Mouse (Mus musculus) urinary bladder, adult 2 months (tissue): ENCODE measurements around the gene Steap2. TPM values are rescaled to one million over a fixed set of nuclear protein-coding genes. Genes with fewer than 3 reads are reported as not detected.

Source experiments
- DNase-seq: peaks from one replicate; pipeline ENCODE4 v3.0.0; 2022; ENCODE audit warnings: low spot score
- polyA plus RNA-seq: library from polyadenylated mRNA; depleted of rRNA; stranded (reverse); fragments of >200 nt; gene quantifications from 2 replicates; pipeline ENCODE4 v1.2.3, GENCODE M21; 2012; rRNA removed

Gene Steap2
- polyA plus RNA-seq, 1 experiment: 9.6 TPM

DNA sequence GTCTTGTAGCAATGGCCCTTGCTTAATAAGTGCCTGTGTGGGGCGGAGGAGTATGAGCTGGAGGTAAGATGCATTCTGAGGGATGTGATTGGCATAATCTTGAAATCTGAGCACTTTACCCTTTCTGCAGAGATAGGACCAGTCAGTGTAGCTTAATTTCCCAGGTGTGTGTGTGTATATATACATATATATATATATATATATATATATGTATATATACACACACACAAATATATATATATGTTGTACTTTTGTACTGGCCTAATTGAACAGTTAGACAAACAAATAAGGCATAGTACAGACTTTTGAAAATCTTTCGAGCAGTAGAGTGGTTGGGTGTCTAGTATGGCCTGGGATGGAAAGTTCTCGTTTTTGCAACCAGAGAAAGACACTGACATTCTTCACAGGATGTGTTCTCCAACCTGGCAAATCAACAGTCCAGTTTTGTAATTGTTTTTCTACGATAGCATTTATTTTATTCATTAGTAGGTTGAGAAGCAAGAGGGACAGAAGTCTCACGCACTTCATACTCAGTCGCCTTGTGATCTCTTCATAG lies 29.9 kb downstream of the Steap2 start:
- no peak for DNase-seq

DNA sequence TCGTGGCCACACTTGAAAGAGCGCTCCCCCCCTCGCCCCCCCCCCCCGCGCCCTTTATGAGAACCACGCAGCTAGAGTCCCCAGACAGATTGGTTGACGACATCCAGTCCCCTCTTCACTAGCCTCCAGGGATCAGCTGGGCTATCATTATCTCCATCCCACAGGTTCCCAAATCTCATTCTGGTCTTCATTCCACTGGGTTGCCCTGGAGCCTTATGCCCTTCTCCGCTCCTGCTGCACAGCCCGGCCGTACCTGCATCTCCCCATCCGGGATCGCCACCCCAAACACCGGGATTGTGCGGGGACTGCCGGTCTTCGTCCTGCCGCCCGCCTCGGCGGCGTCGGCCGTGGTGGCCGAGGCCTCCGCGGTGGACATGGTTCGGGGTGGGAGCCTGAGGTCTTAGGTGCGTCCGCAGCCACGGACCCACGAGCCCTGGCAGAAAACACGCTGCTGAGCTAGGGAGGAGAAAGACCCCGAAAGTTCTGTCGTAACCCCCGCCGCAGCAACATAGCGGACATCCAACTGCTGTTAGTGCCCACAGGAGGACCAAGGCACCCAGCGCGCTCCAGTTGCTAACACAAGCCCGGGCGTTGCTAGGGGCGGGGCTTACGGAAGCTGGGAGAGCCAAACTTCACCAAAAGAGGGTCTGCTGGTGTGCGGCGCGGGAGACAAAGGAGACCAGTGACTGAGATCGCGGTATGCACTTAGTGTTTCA lies 30.6 kb downstream of the Steap2 start, which contains the start of gene Cfap69:
Gene Cfap69 (minus strand): TSS at position 585 of the 716 bp plus-strand sequence.
- peak; percentile 43 for DNase-seq

DNA sequence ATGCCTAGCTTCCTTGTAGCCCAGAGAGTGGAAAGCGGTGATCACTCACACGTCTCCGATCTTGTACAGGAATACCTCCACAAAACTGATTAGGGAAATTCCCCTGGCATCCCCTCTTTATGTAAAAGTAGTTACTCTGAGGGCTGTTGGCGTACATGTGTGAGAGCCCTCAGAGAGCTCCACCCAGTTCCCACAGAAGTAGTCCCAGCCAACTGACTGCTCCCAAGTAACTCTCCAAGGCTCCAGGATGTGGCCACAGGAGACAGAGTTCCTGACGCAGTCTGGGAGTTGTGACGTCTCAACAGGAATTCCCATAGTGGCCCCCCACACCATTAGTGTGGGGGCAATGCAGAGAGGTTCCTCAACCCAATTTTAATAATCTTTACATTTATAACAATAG lies 31.3 kb downstream of the Steap2 start:
- no peak for DNase-seq

DNA sequence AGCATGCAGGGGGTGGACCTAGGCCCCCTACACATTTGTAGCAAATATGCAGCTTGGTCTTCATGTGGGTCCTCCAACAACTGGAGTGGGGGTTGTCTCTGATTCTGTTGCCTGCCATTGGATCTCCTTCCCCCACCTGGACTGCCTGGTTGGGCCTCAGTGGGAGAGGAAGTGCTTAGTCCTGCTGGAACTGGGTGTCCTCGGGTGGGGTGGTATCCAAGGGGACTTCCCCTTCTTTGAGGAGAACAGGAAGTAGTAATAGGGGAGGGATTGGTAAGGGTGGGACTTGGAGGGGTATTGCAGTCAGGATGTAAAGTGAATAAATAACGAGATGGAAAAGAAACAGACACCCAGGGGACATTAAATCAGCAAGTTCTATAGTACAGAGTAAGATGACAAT lies 35.7 kb downstream of the Steap2 start:
- no peak for DNase-seq

DNA sequence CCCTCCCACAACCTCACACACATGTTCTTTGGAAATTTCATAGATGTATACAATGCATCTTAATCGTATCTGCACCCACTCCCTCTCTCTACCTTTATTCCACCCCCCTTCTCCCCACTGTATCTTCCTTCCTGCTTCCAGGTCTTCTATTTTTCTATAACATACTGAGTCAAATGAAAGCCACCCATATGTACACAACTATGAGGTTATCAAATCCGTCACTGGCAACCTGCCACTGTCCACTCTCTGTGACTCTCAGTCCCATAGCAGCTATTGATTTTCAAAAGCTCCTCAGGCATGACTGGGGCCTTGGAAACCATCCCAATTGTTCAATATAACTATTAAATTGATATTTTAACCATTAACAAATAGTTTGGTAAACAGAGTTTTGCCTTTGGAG lies 36.4 kb downstream of the Steap2 start:
- DNase-seq: no peak

DNA sequence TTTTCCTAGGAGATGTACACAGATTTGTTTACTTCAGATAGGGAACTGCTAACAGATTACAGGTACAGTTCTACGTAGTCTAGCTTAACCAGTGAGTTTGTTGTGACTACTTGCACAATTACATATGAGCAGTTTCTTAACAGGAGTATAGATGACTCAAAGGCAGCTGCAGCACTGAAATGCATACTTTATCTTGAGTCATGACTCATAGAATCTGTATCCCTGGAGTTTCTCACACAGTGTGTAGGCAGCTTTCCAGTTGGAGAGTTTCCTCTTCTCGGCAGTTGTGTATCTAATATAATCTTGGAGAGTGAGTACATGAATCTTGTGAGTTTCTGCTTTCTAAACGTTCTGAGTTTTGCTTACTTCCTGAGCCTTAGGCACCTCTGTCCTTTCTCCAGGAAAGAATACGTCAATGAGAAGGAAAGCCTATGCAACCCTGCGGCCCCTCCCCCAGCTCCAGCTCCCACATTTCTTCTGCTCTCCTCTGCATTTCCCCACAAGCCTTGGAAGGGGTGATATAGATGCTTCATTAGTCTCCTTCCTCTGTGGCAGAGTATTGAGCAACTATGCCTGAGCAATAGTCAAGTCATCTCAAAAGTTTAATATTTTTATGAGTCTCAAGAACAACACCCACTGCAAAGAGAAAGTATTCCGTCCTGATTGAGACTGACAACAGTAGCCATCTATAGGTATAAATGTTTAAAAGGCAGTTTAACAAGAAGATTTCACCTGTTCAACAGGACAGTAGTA lies 45.4 kb downstream of the Steap2 start:
- DNase-seq: no peak

DNA sequence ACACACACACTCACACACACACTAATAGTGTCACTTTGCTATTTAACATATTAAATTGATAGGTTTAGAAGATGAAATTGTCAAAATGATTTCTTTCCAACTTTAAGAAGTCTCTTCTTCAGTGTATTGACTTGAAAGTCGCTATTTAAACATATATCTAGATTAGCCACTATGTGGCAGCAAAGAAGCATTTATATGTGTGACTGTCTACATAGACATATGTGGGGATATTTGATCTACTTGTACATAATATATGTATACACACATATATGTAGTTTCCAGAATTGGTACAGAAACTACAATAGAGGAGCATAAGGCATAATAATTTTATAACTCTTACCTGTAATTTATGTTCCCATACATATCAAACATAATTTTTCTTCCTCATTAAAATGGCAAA lies 48.2 kb downstream of the Steap2 start:
- no peak for DNase-seq

DNA sequence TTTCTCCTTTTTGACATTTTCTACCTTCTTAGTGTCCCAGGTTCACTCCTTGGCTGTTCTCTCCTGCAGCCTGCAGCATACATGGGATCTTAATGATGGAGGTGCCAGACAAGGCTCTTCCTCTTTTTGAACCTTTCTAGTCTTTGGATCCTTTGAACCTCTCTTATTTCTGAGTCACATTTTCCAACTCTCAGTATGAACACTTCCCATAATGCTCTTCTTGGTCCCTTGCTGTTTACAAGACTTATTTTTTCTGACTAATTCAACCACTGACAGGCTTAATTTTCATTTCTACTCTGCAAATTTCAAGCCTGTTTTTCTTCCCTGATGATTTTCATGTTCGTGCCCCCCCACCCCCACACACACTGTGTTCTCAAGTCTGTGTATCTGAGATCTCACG lies 55.9 kb downstream of the Steap2 start:
- no peak for DNase-seq

DNA sequence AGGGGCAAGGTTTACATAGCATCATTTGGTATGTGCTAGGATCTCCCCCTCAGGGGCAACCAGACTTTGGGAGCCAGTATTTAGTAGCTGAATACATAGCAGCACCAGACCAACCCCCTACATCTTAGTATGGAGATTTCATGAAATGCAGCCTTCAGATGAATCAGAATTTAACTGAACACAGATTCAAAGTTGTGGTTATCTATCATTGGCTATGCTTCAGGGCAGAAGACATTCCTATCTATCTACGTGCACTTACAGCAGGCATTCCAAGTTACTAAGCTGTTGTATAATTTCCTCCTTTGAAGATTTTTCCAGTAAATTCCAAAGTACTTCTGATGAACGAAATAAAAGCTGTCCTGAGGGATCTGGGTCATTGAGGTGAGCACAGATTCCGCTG lies 68.9 kb downstream of the Steap2 start:
- DNase-seq: no peak

DNA sequence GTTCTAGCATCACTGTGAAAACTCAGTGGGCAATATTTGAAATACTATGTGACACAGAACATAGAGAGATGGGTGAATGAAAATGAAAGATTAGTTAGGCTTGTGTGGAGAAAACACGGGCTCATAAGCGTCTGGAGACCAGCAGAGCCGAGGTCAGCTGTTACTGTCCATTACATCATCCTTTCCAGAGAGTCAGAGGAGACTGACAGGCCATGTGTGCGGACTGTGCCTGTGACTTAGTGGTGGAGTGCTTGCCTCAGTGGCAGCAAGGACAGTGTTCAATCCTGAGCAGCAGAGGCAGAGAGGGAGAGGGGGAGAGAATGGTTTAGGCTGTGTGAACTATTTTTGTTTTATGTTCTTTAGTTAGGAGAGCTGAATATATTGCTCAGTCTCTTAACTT lies 76.0 kb downstream of the Steap2 start:
- DNase-seq: no peak

Other genes with a start within 250 kb of the Steap2 start
- 0.10 TPM in 1 of 2 replicates, not detected in the other for gene 1700015F17Rik, start 215.4 kb downstream of the Steap2 start, polyA plus RNA-seq
- gene Cldn12, start 179.6 kb downstream of the Steap2 start, polyA plus RNA-seq: 23.4 and 24.7 TPM in 2 replicates
- 14.3 and 15.6 TPM in 2 replicates for gene Gtpbp10, start 135.0 kb downstream of the Steap2 start, polyA plus RNA-seq
- gene Gm8773, start 120.8 kb downstream of the Steap2 start, polyA plus RNA-seq: 2.7 and 5.3 TPM in 2 replicates
- 3.1 and 3.2 TPM in 2 replicates for gene Cfap69, start 30.3 kb downstream of the Steap2 start, polyA plus RNA-seq
- 1.8 and 1.9 TPM in 2 replicates for gene Steap1, start 54.7 kb upstream of the Steap2 start, polyA plus RNA-seq